Mouse (Mus musculus) frontal cortex, postnatal 36 days (tissue): ENCODE measurements at regions not wholly inside any gene's neighbourhood (a gene's known extent, or its start where the extent isn't known, plus 50 kb on each side); places are given as distances from the start of the nearest gene placed in this dataset.

ENCODE experiments used
- DNase-seq, 2 experiments: peaks; one replicate each; pipeline ENCODE4 v3.0.0; 2022; ENCODE audit warnings: low spot score in 2 of 2

DNA sequence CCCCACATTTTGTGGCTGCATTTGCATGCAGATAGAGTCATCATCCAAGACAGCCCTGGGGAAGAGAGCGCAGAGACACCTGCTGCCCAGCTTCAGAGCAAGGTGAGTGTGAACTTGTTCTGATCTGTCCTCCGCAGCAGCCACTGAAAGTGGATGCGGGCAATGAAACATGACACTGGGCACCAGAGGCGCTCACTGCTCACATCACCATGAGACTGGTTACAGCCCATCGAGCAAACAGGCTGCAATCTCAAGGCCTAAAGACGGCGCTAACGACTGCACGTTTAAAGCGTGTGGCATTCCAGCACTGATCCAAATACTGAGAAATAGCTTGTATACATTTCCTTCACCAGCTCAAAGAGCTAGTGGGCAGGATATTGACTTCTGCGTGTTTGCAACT, 65.8 kb downstream of the Barhl2 start:
- DNase-seq, result no peak

DNA sequence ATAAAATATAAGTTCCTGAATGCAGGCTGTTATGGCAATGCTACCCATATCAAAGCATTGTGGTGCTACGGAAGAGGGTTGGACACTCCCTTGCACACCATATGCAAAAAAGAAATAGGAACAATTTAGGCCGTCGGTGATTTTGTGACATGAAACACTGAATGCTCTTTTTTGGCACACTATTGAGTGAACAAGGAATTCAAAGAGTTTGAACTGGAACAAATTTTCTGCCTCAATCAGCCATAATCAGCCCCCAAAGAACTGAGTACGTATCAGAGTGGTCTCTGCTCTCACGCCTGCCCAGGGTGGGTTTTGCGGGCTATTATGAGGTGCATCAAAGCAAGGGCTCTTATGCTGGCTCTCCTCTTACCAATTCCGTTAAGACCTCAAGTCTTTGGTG, 71.3 kb downstream of the Barhl2 start:
- DNase-seq, result no peak

DNA sequence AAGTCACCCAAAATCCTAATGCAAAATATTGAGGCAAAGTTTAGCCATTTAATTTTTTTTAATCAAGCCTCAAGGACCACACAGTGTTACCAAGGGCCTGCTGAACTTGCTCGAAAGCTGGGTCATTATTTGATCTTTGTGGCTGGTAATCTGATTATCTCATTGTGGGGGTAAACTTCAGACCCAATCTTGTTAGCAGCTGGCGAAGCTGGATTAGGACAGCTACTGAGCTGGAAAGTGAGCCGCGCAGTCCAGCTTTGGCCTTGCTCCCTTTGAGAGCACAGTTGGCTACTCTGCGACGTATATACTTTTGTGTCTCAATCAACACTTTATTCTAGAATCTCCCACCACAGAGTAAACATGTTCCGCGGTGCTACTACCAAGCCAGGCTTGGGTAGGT, 72.1 kb downstream of the Barhl2 start:
- no peak for DNase-seq

DNA sequence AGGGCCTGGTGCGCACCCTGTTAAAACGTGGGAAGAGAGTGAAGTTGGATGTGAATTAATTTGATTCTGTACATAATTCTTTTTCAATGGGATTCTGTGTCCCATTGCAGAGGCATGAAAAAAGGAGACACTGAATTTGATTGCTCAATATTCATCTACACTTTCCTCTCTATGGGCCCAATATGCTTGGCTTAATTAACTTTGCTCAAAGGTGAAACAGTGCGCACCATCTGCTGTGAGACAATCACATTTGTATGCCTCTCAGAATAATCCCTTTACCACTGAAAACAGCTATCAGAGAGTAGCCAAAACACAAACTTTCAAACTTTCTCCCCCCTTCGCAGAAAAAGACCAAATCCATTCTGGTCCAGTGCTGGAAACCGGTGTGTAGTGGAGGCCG, 72.7 kb downstream of the Barhl2 start:
- DNase-seq, result no peak

DNA sequence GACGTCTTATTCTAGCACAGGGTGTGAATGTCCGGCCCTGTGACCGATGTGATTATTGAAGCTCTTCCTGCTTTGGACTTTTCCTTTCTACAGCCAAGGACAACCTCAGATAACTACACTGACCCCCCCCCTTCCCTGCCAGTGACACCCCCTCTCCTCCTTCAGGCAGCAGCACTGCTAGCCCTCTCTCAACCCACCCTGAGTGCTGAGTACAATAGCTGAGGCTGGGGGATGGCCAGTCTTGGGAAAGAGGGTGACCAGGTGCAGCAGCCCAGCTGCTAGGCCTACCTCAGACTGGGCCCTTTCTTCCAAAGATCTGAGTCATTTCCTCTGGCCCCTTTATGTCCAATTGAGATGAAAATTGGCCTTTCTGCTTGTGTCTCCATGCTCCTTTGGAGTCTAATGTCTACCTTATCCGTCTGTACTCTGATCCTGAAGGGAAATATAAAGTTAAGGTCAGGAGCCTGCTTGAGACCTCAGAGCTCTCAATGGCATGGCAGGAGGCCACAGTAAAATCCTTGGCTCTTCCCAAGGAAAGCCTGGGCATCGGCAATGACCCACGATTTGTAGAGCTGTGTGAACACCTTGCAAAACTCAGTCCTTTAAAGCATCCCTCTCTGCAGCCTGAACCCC, 73.7 kb downstream of the Barhl2 start:
- DNase-seq, result no peak

DNA sequence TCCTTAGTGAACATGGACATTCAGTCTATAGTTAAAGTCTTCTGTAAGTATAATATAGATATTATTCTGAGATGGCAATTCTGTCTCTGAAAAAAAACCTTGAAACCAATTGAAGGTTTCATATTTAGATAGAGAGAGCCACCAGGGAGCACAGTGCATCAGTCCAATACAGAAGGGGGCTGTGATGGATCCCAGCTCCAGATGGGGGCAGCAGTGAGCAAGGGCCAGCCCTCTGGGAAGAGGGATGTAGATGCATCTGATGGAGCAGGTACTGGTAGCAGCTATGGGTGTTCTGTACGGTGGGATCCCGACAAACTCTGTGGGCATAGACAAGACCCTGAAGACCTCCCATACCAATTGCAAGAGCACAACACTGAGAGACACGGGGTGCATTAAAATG, 76.0 kb downstream of the Barhl2 start:
- DNase-seq, result no peak

DNA sequence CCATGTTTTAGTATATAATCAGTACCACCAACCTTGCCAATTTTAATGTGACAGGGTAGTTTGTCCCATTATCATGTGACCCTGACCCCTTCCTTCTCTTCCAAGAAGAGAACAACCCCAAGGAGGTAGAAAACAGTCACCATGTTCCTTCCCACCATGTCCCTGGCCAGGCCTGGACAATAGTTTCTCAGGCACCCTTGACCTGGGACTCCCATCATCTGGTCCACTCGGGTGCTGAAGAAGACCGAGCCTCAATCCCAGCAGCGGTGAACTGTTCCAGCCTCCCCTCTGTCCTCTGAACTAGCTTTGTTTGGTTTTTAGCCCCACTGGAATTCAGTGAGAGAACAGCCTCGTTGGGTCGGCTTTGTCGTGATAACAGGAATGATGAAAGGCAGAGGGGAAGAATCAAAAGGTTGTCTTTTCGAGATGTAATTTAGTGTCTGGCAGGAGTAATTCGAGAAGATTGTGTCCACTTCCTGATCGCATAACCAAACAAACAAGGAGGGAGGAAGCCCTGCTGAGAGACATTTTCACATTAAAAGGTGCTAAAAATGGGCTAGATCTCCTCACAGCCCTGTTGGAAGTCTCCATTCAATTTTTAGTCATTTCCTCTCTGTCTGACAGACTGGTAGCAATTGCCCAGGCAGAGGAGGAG, 77.2 kb downstream of the Barhl2 start:
- DNase-seq, result no peak

DNA sequence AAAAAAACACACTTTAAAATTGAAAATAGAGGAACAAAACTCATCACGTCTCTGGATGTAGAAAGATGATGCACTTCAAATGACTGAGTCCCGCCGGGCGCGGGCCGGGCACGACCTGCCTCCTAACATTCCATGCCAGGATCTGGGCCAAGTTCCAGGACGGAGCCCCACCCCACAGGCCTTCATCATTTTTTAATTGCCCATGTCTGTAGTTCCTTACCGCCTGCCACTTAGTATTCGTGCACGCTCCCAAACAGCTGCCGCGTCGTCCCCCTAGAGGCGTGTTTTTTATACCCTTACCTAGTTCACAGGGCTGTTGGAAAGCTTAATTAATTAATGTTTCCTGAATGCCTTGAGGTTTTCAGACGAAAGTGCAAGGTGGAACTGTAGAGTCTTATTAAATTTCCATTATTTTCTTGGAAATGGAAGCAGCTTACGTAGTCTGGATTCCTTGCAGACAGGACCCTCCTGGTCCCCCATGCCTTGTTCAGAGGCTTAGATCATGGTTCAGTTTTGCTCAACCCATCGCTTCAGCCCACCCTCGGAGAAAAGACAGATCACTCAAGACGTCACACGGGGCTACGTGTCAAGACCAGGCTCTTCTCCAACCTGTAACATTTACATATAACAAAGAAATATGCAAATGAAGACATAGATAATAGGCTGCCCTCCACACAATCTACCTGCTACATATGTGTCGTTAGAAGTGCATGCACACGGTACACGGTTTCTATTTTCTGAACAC, 81.0 kb downstream of the Barhl2 start:
- no peak for DNase-seq

DNA sequence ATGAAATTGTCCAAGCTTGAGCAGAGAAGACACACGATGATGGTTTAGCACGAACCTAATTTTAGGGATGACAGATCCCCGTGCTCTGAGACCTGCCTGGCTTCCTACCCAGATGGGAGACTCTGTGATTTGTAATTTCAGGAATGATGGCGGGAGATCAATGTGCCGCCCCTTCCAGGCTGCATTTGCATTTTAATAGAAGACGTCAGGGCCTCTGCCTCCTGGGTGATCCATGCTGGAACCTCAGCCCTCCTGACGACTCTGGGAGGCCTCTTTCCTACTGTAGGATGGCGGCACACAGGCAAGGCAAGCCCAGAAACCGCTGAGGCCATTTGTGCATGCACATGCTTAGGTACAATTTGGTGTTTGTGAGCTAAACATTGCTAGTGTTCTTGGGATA, 90.1 kb downstream of the Barhl2 start:
- DNase-seq, result no peak

DNA sequence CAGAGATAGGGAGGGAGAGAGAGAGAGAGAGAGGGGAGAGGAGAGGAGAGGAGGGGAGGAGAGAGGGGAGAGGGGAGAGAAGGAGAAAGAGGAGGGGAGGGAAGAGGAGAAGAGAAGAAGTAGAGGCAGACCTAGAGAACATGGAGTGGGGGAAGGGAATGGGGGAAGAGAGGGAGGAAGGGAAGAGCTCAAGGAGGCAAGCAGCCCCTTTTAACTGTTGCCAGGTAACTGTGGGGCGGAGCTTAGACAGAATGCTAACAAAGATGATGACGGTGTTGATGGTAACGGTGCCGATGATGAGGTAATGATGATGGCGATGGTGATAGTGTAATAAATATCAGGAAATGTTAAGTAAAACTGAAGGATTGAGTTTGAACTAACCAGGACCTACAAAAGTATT, 90.7 kb downstream of the Barhl2 start:
- DNase-seq, result no peak

DNA sequence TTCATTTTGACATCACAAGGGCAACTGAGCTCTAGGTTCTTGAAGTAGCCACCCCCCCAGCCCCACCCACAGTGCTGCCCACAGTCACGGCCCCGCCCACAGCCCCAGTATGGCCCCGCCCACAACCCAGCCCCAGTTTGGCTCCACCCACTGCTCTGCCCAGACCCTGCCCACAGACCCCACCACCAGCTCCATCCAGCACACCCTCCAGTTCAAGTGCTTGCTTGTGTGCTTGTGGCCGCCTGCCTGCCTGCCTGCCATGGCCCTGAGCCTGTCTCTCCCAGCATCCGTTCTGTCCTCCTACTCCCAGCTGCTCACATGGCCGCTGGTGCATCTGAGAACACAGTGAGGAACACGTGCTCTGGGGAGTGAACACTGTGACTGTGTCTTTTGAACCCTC, 92.0 kb downstream of the Barhl2 start:
- DNase-seq, result peak in 1 of 2 experiments; percentile 3

DNA sequence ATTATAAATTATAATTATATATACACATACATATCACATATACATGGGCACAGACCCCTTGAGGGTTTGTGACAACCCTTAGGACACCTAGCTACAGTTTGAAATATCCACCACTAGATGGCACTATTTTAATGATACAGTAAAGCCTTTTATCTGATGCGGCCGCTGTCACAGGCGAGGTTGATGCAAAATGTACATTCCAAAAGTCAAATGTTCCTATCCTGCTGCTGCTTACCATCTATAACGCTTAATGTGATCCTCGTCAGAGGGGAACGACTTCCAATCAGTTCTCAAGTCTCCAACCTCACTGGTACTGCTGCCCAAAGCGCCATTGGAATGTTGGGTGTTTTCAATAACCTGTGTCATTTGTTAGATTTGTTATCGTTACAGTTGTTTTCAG, 92.9 kb downstream of the Barhl2 start:
- peak in 1 of 2 experiments; percentile 4 for DNase-seq

DNA sequence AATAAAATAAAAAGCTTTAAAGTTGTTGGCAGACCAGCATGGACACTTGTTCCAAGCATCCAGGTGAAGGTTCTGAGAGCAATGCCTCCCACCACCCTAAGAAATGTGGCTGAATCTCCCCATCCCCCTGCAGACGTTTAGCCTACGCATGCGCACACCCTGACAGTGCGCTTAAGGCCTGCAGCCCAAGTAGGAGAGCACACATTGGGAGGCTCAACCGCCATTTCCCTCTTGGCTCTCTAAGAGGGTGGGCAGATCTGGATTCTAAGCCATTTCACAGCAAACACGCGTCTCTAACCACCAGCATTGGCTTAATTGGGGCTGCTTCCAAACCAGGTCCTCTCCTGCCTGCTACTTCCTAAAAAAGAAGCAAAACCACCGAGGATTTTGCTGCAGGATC, 106.6 kb downstream of the Barhl2 start:
- DNase-seq, result no peak

DNA sequence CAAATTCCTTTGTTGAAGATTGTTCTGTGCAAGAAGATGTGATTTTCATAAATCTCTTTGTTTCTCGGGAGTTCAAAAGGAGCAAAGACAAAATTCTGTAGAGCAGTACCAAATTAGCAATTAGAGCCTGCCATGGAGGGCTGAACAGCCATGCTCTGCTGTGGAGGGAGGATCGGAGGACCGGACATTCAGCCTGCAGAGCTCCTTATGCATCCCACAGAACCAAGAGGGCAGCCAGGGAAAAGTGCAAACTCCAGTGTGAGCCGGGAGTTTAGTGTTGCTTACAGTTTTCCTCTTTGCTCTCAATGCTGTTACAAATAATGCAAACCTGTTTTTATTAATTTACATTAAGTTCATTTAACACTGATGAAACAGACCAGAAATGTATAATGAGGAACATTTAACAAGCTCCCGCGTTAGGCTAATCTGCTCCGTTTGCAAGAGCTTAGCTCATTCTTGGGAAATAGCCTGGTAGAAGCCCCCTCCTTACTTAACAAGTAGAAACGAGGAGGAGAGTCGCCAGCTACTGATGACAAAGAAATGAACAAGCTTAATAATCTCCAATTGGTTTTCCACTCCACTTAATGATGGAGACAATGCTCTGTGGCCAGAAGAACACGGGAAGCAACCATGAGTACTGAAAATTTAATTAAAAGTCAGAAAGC, 108.0 kb downstream of the Barhl2 start:
- DNase-seq, result no peak

DNA sequence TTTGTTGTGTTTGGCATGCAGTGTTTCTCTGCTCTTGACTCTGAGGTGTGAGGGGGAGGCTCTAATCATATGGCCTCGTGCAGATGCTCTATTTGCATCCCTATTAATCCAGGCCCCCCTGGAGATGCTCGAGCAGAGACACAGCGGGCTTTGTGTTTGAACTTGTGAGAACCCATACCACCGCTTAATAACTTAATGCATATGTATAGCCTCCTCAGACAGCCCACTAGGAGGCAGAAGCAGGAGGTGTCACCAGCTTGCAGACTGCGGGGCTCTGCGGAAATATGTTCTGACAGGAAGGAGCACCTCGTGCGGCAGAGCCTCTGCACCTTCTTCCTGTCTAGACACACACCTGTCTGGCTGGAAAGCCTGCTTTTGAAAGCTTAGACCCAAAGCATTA, 113.7 kb downstream of the Barhl2 start:
- no peak for DNase-seq

DNA sequence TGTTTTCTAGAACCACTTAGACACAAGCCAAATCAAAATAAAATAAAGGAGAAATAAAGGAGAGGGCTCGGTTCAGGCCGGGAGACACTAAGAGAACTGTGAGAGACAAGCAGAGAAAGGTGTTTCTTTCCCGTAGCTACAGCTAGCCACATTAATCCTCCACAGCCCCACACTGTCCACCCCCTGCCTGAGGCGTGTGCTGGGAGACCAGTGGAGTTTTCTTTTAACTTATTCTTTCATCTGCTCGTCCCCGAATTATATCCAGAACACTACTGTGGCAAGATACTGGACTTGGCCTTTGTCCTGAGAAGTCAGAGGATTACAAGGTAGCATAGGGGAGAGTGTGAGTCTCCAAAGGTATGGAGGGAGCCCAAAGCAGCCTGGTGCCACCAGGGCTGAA, 114.4 kb downstream of the Barhl2 start:
- no peak for DNase-seq

DNA sequence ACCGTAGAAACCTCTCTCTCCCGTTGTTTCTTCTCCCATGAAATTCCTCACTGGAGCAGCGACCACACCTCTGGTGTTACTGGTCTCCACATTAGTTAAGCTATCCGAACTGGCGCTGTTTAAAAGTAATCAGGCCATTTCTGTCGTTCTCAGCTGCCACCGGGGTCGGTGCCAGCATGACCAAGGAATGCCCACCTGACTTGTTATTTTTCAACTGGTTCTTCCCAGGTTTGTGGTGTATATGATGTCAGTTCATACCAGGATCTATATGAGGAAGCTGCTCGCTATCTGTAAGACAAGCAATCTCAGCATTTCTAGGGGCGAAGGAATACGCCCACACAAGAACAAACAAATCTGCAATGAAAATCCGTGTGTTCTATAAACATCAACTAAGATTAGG, 116.6 kb downstream of the Barhl2 start:
- DNase-seq, result no peak

DNA sequence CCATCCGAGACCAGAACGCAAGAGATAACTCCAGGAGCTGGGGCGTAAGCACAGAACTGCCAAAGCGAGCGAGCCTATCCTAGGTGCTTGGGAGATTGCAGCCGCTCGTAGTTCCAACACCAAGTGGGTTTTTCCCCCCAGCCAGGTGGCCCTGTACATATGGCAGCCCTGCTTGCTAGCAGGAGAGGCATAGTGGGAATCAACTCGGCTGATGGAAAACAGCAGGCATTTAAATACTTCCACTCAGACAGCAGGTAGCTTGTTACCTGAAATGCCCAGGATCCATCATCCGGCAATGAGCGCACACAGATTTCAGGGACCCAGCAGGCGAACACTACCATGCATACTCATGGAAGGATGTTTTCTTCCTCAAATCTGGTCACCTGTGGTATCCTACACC, 122.3 kb downstream of the Barhl2 start:
- DNase-seq, result no peak

DNA sequence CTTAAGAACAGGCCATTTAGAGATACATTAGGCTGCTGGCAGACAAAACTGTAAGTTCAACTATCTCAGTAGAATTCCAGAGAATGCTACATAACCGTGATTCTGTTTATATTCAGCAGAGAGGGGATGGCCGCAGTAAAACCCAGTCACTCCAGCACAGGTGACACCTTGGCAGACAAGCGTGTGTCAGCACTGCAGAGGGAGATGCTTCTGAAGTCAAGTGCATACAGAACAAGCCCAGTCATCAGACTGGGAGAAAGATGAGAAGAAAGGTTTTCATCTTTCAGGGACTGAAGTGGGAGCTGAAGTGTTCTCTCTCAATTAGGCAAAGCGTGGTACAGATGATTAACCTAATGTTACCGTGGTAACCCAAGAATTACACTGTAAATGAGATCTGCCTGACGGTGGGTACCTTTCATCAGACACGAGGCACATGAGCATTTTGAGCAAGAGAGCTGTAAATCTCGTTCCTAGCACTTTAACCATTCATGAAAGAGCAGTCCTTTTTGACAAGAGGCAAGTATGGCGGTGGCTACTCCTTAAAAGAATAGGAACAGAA, 130.3 kb downstream of the Barhl2 start:
- DNase-seq, result no peak

DNA sequence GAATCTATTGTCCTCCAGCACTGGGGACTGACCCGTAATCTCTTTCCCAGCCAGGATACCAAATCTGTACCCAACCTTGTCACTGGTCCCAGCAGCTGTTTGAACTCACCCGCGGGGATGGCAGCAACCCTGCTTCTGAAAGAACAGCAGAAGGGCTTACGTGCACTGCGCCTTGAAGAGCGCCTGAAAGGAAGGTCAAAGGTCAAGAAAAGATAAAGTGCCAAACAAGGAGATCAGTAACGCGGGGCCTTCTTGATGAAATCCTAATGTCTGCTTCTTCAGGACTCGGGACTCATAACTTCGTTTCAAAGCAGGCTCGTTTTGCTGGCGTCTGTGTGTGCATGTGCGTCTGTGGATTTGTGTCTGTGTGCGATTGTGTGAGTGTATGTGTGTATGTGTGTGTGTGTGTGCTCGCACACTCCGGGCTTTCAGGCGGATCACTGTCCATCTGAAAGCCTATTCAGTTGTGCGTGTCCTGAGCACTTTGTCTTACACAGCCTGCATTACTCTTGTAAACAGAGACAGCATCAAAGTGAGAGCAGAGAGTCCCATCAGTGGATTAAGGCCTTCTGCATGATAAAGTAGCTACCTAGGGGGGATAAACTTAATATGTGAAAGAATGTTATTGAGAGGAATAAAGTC, 135.3 kb downstream of the Barhl2 start:
- no peak for DNase-seq

DNA sequence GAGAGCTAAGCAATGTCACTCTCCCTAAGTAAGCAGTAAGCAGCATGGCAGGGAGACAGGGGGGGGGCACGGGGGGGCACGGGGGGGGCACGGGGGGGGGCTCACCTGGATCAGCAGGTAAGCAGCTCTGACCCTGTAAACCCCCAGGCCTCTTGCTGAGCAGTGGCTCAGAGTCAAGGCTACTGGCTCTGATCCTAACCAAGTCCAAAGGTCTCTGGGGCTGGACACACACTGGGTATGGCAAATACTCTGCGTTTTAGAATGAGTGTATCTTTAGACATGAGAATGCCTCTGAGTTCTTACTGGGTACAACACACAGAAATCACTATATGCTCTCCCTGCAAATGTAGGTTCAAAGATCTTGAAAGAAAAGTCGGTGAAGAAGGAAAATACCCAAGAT, 136.5 kb downstream of the Barhl2 start:
- DNase-seq, result no peak

DNA sequence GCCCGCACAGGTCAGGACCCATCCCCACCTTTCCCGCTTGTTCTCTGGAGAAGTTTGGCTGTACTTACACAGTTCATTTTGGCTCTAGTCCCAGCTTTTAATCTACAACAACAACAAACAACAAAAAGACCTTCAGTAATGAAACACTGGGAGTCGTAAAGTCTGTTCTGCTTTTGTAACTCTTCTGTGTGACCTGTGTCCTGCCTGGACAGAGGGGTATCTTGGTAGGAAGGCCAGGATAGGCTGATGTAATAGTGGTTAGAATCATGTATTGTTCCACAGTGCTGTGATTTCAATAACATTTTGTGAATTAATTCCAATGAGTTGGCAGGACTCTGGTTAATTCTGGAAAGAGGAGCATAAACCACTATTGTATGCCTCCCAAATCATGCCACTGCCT, 136.9 kb downstream of the Barhl2 start:
- no peak for DNase-seq
